Mouse (Mus musculus) urinary bladder, postnatal 14 days (tissue): ENCODE data around the gene Ctdnep1.

ENCODE experiments used
- DNase-seq: peaks from one replicate; pipeline ENCODE4 v3.0.0; 2021; ENCODE audit warnings: low spot score

The Ctdnep1 gene

DNA sequence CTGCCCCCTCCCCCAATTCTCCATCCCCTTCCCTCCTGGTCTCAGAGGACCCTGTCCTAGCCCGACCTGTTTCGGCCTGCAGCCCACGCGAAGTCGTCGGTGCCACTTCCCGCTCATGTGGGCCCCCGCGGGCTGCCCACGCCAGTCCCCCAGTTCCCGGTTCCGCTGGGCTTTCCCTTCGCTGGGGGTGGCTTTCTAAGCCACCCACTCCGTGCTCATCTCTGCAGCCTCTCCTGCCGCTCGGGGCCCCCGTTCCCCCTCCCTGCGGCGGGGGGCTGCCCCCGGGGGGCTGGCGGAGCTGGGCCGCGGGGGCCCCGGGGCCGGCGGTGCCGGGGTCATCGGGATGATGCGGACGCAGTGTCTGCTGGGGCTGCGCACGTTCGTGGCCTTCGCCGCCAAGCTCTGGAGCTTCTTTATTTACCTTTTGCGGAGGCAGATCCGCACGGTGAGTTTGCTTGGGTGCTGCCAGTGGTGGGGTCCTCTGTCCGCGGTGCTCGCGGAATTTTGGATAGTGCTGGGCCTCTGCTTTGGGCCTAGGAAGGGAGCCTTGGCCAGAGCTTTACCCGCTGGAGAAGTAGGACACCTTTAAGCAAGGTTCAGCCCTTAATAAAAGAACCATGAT is at the start of gene Ctdnep1:
Ctdnep1 (plus strand) TSS at position 16 of the 622 bp plus-strand sequence.
- DNase-seq = no peak

DNA sequence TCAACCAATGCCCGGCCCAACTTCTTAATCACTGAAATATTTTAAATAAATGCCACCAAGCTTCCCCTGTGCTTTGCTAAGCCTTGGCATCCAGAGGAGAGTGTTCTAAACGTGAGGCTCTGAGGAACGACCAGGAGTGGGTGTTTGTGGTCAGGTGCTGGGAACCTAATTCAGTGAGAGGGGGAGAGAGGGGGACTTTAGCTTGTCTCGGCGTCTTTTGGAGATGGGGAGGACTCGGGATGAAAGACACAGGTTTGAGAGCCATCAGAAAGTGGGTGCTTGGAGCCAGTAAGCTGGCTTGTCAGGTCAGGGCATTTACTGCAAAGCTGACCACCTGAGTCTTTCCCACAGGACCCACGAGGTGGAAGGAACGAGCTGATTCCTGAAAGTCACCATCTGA is 49.2 kb upstream of the Ctdnep1 start:
- no peak for DNase-seq

DNA sequence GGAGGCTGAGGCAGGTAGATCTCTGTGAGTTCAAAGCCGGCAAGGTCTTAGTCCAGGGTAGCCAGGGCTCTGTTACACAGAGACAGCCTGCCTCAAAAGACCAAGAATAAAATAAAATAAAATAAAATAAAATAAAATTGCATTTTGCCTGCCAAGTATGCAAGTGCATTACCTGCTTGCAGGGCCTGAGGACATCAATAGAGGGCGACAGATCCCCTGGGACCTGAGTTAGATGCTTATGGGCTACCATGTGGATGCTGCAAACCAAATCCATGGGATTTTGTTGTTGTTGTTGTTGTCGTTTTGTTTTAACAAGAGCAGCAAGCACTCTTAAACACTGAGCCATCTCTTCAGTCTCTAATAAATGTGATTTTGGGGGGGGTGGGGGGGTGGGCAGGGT is 48.7 kb upstream of the Ctdnep1 start:
- DNase-seq = no peak

DNA sequence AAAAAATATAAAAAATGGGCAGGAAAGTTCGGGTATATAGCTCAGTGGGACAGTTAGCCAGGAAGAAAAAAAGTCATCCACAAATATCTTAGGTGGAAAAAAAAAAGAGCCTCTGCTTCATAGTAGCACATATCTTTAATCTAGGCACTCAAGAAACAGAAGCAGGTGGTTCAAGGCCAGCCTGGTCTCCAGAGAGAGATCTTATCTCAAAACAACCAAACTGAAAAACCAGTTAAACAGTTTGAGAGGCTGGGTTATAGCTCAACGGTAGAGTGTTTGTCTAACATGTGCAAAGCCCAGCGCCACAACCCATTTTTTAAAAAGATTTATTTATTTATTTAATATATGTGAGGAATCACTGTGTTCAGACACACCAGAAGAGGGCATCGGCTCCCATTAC is 47.9 kb upstream of the Ctdnep1 start:
- no peak for DNase-seq

DNA sequence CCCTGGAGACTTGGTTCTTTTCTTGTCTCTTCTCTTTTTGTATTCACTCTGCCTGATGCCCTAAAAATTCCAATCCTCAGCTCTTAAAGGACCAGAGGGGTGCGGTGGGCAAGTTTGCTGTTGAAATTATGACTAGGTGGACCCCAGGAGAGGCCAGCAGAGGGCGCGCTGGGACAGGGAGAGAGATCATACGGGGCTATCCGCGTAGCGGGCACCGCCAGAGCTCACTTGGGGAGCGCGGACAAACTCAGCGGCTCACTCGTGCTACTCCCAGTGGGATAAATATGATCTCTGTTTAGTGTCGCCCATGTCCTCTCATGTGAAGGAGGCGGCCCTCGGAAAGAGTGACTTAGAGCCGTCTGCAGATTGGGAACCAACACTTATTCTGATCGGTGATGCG is 46.8 kb upstream of the Ctdnep1 start:
- peak; percentile 95 for DNase-seq

DNA sequence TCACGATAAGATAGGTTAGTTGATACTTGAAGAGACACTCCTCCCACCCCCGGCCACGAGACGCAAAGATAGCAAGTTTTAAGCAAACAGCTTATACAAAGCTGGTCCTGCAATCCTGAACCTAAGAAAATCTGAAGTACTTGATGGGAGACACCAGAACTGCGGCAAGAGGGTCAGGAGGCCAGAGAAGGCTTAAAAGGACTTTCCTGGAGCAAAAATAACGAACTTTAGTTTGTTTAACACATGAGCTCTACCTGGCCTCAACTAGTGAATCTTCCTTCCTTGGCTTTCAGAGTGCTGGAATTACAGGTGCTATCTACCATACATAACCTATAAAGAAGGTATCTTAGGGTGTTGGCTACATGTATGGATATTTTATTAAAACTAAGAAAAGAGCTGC is 46.3 kb upstream of the Ctdnep1 start:
- DNase-seq = no peak

DNA sequence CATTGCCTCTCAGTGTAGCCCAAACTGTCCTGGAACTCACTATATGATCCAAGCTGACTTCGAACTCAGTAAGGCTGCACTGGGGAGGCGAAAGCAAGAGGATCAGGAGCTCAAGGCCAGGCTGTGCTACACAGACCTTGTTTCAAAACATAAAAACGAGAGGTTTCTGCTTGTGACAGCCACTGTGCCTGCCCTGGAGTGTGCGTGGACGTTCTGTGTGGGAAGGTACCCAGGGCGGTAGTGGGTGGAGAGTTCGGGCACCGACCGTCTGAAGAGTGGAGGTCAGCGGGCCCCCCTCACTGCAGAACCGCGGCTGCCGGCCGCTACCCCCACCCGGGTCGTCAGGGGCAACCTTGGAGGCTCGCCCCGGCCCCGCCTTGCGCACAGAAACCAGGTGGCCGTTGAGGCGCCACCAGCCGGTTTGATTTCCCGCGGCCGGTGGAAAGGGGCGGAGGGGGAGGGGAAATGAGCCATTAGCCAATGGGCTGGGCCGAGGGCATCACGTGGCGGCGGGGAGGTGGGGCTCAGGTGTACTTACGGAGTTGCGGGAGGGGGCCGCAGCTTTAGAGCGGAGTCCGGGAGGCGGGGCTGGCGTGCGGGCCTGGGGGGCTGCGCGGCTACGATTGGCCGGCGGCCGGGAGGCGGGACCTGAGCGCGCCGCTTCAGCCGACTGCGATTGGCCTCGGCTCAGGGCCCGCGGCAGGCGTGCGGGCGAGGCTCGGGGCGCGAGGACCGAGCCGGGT is 45.6 kb upstream of the Ctdnep1 start, which contains the start of gene Ybx2:
Ybx2 (plus strand) TSS at position 660 of the 743 bp plus-strand sequence.
- peak; percentile 91 for DNase-seq

DNA sequence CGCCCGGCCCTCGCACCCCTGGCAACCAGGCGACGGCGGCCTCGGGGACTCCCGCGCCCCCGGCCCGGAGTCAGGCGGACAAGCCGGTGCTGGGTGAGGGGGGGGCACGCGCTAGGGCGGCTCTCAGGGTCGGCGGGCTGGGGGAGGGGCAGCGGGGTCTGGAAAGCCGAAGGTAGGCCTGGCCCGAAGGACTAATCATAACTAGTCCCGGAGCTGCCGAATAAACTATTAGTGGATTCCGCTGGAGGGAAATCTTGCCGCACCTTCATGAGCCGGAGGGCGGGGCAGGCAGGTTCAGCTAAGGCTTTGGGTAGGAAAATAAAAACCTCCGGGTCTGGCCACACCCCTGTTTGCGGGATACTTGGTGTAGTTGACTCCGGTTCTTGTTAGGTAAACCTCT is 44.8 kb upstream of the Ctdnep1 start:
- DNase-seq = no peak

DNA sequence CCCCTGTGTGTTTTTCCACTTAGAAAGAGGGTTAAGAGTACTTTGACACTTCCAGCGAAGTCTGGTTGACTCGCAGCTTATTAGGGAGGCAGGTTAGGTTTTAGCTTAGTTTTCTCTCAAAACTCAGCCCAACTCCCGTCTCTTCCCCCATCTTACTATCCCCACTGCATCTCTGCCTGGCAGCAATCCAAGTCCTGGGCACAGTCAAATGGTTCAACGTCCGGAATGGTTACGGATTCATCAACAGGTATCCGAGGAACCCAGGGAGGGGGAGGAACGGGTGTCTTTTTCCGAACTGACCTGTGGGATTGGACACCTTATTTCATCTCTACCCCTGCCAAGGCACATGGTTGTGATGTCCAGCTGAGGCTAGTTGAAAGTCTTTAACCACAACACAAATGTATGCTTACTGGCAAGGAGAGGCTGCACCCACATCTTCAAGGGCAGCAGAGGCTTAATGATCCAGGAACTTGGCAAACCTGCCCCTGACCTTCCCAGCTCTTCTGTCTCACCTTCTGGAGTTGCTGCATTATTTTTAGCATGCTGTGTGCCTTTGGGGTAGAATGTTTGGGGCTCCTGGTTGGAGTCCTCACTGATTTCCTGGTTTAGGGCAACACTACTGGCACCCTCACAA is 44.1 kb upstream of the Ctdnep1 start:
- DNase-seq = no peak

DNA sequence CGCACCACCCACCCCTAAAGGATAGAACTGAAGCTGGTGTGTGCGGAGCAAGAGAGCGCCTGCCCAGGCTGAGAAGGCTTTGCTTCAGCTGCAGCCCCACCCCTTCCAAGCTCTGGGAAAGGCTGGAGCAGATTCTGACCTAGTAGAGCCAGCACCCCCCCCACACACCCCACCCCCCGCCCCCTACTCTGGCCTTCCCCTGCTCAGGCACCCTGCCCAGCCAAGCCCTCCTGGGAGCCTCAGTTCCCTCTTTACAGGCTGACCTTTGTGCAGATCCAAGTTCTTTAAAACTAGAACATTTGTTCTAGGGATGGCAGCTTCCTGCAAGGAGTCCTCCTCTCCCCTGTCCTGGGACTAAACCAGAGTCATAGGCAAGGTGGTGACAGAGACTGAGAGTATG is 43.6 kb upstream of the Ctdnep1 start:
- no peak for DNase-seq

DNA sequence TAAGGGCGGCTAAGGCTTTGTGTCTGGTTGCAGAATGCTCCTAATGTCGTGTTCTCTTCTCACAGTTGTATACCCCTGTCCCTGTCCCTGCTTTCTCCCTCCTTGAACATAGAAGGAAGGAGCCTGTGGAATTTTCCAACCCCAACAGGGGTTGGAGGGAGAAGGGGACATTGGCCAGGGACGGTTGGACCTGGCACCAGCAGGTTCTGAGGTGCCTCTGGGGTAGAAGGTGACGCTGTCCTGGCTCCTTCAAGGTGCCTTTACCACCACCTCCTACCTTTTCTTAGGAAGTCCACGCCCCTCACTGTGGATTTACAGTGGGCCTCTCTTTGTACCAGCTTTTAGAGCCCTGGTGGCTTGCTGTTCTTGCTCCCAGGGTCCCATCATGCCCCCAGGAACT is 43.1 kb upstream of the Ctdnep1 start:
- no peak for DNase-seq

DNA sequence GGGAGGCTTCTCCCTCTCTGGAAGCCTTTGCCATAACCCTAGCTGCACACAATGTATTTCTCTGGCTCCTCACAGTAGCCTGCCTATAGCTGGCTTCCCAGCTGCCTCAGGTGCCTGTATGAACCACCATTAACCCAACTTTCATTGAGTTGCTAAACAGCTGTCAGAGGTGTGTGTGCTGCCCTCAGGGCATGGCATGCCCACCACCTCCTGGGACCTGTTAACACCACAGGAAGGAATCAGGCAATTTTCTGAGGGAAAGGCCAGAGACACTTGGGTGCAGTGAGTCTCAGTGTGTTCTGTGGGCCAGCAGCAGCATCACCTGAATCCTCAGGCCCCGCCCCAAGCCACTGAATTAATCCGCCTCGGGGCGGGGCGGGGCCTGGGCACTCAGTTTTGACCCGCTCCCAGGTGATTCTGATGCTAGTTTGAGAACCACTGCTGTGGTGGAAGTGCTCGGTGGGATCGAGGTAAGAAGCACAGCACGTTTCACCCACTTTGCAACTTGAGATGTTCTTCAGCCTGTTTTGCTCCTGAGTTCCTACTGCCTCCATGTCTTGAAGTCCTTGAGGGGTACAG is 42.5 kb upstream of the Ctdnep1 start:
- no peak for DNase-seq

DNA sequence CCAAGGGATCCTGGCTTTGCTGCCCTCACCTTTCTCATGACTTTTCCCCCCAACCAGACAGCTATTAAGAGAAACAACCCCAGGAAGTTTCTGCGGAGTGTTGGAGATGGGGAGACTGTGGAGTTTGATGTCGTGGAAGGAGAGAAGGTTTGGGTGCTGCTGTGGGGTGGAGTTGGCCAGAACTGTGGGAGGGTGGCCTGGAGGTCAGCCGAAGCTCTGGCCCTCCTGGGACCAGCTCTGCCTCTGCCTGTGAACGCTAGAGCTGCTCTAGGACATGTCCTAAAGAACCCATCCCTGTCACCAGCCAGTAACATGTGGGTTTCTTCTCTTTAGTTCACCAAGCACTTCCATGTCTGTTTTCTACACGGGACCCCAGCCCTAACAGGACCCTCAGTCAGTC is 41.8 kb upstream of the Ctdnep1 start:
- no peak for DNase-seq

DNA sequence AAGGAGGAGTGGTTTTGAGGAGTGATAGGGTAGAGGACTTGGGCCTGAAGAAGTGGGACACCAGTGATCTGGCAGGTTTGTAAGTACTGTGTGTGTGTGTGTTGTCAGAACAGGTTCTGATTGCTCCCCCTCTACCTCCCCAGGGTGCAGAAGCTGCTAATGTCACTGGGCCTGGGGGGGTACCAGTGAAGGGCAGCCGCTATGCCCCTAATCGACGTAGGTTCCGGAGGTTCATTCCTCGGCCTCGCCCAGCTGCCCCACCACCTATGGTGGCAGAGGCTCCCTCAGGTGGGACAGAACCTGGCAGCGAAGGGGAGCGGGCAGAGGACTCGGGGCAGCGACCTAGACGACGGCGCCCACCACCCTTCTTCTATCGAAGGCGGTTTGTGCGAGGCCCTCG is 41.2 kb upstream of the Ctdnep1 start:
- no peak for DNase-seq

DNA sequence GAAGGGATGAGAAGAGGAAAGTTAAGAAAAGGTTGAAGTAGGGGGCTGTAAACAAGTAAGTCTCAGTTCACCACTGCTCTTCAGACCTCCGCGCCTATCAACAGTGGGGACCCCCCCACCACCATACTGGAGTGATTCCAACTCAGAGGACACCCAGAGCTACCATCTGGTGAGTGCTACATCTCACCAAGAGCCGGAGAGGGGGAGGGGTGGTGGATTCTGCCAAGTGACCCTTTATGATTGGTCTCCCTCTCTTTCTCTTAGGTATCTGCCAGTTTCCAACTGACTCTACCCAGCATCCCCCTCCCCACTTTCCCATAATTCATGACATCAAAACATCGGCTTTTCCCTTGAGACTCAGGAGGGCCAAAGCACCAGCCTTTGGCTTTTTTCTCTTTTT is 40.0 kb upstream of the Ctdnep1 start:
- no peak for DNase-seq

DNA sequence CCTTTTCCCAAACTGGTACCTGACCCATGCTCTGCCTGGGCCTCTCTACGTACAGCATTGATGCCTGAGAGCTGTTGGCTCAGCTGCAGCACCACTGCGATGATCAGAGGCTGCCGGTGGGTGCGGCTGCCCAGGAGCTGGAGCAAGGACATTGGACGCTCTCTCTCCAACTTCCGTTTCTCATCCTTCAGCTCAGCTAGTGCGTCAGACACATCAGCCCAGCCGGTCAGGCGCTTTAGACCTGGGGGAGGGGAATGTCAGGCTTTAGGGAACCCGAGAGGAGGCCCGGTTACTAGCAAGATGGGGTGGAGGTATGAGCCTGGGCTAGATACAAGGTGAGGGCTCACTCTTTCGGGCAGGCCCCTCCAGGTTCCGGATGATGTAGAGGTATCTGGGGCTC is 35.7 kb upstream of the Ctdnep1 start:
- no peak for DNase-seq

DNA sequence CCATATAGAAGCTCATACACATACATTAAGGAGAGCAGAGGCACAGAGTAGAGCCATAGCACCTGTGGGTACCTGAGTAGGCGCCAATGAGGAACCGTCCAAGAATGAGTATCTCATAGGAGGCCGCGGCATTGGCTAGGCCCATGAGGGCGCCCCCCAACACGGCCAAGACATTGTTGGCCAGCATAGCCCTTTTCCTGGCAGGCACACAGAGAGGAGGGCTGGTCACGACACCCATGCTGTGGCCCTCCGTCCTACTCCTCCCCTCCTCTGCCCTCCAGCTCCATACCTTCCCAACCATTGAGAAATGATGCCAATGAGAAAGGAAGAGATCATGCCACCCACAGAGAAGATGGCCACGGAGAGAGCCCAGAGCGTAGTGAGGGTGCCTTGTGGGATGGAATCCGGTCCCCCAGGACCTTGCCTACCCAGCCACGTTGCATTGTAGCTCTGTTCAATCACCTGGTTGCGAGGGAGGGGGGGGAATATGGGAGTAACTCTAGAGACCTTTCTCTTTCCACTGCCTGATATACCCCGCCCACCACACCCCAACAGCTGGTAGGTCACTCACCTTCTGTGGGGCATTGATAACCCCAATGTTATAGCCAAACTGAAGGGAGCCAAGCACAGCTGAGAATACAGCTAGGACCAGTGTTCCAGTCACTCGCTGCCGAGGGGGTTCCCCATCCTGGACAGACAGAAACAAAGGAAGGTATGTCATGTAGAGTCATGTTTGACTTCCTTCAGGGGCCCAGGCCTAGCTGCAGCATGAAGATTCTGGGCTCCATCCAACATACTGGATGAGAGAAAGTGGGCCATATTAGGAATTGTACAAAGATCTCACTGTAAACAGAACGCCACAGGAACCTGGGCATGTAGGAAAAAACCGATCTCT is 34.7 kb upstream of the Ctdnep1 start:
- no peak for DNase-seq

DNA sequence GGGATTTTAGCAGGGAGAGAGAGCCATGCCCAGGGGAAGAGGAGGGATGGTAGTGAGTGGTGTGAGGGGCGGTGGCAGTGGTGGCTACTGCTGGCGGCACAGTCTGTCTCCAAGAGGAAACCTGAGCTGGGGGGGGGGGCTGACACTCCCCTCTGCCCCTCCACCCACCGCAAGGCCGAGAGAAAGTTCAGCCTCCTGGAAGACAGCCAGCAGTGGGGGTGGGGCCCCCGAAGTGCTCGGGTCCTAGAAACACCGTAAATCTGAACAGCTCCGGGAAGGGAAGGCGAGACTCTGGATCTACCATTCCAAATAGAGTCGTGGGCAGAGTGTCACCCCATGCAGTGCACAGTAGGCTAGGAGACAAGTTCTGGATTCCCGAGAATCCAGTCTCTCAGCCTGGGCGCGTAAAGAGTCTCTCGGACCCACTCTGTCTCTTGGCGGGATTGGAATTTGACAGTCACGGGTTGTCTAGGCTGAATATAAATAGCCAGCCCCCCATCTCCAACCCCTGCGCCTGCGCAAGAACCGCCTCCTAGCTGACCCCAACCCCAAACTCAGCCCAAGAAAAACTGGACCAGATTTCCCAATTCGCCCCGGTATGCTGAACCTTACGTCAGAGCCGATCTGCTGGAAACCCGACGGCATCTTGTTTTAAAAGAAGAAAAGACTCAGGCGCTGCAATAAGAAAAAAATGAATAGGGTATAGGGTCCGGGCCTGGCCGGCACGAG is 33.5 kb upstream of the Ctdnep1 start:
- peak; percentile 48 for DNase-seq

DNA sequence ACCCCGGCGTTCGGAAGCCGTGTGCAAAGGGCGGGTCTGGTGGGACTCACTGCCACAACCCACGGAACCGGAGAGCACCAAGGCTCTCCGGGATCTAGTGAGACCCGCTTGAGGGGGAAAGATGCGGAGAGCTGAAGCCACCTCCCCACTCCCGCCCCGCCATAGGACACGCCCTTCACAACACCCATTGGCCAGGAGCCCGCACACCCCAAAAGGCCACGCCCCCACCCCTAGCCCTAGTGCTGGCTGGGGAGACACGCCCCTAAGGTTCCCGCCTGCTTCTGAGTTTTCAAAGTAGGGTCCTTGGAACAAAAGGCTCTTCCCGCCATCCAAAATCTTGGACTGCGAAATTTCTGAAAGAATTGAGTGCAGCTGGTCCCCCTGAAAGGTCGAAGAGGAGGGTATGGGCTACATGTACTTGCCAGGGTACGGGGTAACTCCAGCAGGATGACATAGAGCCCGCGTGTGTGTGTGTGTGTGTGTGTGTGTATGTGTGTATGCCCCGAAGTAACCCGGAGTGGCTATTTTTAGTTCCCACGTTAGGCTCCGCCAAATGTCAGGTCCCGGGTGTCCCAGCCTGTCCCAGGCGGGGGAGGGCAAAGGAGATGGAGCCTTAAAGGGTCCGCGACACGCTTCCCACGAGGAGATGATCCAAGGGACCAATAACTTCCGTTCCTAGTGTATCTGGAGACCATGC is 32.7 kb upstream of the Ctdnep1 start, which contains the start of gene Slc2a4:
Slc2a4 (minus strand) TSS at position 123 of the 697 bp plus-strand sequence.
- peak; percentile 94 for DNase-seq

DNA sequence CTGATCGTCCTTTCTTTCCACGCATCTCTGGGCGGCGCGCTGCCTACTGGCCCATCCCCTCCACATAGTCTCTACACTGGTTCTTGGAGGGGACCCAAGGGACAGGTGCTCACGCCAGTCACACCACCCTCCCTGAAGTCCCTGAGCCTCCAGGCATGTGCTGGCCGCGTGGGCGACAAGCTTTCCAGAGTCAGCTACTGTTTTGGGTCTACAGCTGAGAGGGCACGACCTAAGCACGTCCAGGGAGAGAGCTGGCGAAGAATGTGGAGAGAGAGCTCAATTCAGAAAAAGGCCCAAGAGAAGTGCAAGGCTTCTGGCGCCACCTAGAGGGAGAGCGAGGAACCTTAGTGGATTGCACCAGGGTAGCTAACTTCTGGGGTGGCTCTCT is 32.2 kb upstream of the Ctdnep1 start:
- DNase-seq = peak; percentile 91
